Mouse (Mus musculus): Measurements from ENCODE around the gene Gadd45b. TPM values are rescaled to one million over a fixed set of nuclear protein-coding genes. Genes with fewer than 3 reads are reported as not detected.

The Gadd45b gene
- polyA plus RNA-seq, 1 experiment from 2014 or later, result 5.9 TPM

DNA sequence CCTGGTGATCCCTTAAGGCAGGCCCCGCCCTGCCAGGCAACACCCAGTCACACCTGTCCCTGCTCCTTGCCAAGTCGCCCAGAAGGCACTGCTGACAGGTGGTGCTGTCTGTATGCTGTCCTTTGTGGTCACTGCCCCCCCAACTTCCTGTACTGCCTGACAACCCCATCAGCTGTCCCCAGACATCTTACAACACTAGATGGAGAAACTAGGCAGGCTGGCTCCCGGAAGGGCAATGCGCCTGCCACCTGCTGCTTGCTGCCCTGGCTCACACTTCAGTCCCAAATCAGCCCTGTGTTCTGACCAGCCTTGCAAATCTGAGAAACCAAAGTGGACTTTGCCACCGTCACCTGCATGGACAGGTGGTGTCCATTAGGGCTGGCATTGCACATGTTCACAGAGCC is 15.6 kb upstream of the Gadd45b start:
- no peaks in the 10 kb centered on the region for H3K9me3 ChIP-seq

DNA sequence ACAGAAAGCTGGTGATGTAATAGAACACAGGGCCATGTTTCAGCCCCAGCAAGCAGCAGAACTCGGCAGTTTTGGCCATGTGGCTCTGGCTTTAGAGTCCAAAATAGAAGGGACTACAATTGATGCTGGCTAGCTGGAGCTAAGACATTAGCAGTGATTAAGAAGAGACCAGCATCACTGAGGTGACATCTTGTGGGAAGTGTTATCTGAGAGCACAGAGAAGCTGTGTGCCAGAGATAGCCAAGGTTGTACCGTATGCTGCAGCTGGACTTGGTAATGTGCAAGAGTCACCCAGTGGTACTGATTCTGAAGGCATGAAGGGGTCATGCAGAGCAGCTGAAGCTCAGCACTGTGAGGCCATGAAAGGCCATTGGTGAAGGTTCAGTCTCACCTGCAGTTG is 14.6 kb upstream of the Gadd45b start:
- 85% methylated on average over 2 of the region's 2 CpGs for WGBS
- no peak for ATAC-seq (replicated peaks)

More for the DNA sequence above, 15.6 kb upstream of the Gadd45b start:
- Histone ChIP-seq H3K27ac (replicated peaks) (no peak overlapping the region), H3K4me2 (replicated peaks) (no peak overlapping the region), H3K36me3 (peaks cover 25% of the 10 kb centered on the region), H3K4me3 (no peak overlapping the region), H3K4me1 (peaks cover 24% of the 10 kb centered on the region), H3K27me3 (no peaks in the 10 kb centered on the region), H3K9ac (replicated peaks) (no peak overlapping the region)
- 87% methylated on average over 5 of the region's 5 CpGs for WGBS
- no peak for ATAC-seq (replicated peaks)

DNA sequence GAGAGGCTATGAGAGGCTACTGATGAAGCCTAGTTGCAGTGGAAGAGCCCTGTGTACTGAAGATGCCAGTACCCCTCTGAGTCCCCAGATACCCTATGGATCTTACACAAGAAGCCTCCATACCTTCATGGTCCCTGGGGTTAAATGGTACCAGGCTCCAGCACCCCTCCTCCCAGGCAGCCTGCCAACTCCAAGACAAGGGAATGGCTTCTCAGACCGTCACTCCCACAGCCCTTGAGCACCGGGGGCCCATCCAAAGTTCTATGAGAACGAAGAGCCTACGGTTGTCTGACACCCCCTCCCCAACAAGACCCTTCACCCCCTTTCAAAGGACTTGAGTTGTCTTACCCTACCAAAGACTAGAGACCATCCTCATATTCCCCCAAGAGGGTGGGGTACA is 14.1 kb upstream of the Gadd45b start:
- Histone ChIP-seq H3K9me3 (no peaks in the 10 kb centered on the region), H3K4me2 (replicated peaks) (no peak overlapping the region), H3K4me1 (peaks cover 24% of the 10 kb centered on the region), H3K27ac (replicated peaks) (no peak overlapping the region), H3K27me3 (no peaks in the 10 kb centered on the region), H3K9ac (replicated peaks) (no peak overlapping the region), H3K4me3 (no peak overlapping the region), H3K36me3 (peaks cover 11% of the 10 kb centered on the region)
- WGBS, result 80% methylated on average over 4 of the region's 4 CpGs
- ATAC-seq (replicated peaks), result no peak

More for the DNA sequence above, 14.6 kb upstream of the Gadd45b start:
- H3K4me2 ChIP-seq (replicated peaks), result no peak overlapping the region
- H3K36me3 ChIP-seq, result peaks cover 15% of the 10 kb centered on the region
- no peaks in the 10 kb centered on the region for H3K27me3 ChIP-seq
- no peak overlapping the region for H3K9ac ChIP-seq (replicated peaks)
- peaks cover 24% of the 10 kb centered on the region for H3K4me1 ChIP-seq
- no peak overlapping the region for H3K4me3 ChIP-seq
- H3K27ac ChIP-seq (replicated peaks), result no peak overlapping the region
- H3K9me3 ChIP-seq, result no peaks in the 10 kb centered on the region

DNA sequence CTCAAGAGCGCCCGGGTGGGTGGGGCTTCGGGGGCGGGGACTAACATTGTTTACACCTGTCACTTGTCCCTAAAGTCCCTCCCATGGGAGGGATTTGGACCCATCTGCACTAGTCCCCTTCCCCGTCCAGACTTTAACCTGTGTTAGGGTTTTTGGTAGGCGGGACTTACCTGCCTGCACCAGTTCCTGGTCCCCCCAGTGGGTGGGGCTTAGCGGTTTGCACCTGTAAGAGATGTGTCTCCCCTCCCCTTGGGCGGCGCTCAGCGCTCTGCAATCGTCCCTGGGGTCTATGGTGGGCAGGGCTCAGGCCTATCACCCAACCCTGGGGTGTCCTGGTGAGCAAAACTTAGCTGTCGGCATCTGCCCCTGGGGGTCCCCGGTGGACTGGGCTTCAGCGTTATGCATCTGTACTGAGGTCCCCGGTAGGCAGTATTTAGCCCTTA is 12.5 kb upstream of the Gadd45b start:
- peak overlapping the region; percentile 92 for H3K4me2 ChIP-seq (replicated peaks)
- peaks cover 24% of the 10 kb centered on the region for H3K4me1 ChIP-seq
- H3K27ac ChIP-seq (replicated peaks), result peak overlapping the region; percentile 80
- H3K27me3 ChIP-seq, result no peaks in the 10 kb centered on the region
- H3K4me3 ChIP-seq, result peak overlapping the region; percentile 85
- no peaks in the 10 kb centered on the region for H3K9me3 ChIP-seq
- H3K9ac ChIP-seq (replicated peaks), result peak overlapping the region; percentile 80
- no peaks in the 10 kb centered on the region for H3K36me3 ChIP-seq
- peak; percentile 49 for ATAC-seq (replicated peaks)
- 3% methylated on average over 15 of the region's 15 CpGs for WGBS

DNA sequence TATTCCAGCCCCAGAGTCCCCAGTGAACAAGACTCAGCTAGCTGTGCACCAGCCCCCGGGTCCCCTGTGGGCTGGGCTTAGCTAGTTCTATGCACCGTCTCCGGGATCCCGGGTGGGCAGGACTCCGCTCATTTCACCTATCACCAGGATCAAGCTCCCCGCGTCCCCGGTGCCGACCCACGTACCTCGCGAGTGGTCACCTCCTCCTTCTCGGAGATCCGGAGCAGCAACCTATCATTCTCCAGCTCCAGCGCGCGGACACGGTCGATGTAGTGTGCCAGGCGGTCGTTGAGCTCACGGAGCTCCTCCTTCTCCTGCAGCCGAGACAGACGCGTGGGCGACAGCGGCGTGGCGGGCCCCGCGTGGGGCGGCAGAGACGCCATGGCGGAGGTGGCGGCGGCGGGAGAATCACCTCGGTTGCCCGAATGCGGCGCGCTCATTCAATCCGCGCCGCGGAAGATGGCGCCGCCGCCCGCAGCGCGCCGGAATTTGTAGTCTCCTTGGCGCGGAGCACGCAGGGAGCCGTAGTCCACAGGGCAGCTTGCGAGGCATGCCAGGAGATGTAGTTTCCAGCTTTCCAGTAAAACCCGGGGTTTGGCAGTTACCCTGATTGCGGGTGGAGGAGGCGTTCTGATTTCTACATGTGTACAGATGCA is 12.0 kb upstream of the Gadd45b start, which contains the start of gene Lmnb2:
Lmnb2 (minus strand) TSS at position 467 of the 656 bp plus-strand sequence.
- H3K4me1 ChIP-seq, result peaks cover 24% of the 10 kb centered on the region
- H3K27ac ChIP-seq (replicated peaks), result peak within 1 kb of the TSS; percentile 80
- H3K9me3 ChIP-seq, result no peaks in the 10 kb centered on the region
- ATAC-seq (replicated peaks), result peak; percentile 83
- no peaks in the 10 kb centered on the region for H3K27me3 ChIP-seq
- H3K4me3 ChIP-seq, result peak within 1 kb of the TSS; percentile 85
- WGBS, result under 1% methylated on average over 61 of the region's 61 CpGs
- peak within 1 kb of the TSS; percentile 80 for H3K9ac ChIP-seq (replicated peaks)
- no peaks in the 10 kb centered on the region for H3K36me3 ChIP-seq
- peak within 1 kb of the TSS; percentile 92 for H3K4me2 ChIP-seq (replicated peaks)

DNA sequence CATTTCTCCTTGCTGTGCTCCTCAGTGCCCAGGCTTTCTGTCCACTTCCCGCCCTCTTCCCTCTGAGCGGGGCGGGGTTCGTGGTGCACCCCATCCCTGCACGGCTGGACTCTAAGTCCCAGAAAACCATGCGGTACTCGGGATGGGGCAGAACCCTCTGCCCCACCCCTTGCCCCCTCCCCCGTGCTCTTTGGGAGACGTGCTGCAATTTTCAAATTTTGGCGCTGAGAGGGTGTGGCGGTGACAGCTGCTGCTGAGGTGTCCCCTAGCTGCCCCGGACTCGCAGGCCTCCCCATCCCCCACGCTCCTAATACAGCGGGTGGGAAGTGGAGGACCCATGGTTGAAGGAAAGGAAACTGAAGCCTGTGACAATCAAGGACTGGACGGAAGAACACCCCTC is 8.0 kb upstream of the Gadd45b start:
- Histone ChIP-seq H3K9me3 (no peaks in the 10 kb centered on the region), H3K9ac (replicated peaks) (peak overlapping the region; percentile 18; the same call in 1 of the 2 replicates), H3K36me3 (no peaks in the 10 kb centered on the region), H3K27ac (replicated peaks) (no peak overlapping the region), H3K4me3 (peak overlapping the region; percentile 9; the same call in 1 of the 2 replicates), H3K4me2 (replicated peaks) (peak overlapping the region; percentile 34), H3K27me3 (no peaks in the 10 kb centered on the region), H3K4me1 (peaks cover 10% of the 10 kb centered on the region)
- 4% methylated on average over 16 of the region's 16 CpGs for WGBS
- 0 out of 2 replicates have a peak, but pooled peaks have one; percentile 15 for ATAC-seq (replicated peaks)

DNA sequence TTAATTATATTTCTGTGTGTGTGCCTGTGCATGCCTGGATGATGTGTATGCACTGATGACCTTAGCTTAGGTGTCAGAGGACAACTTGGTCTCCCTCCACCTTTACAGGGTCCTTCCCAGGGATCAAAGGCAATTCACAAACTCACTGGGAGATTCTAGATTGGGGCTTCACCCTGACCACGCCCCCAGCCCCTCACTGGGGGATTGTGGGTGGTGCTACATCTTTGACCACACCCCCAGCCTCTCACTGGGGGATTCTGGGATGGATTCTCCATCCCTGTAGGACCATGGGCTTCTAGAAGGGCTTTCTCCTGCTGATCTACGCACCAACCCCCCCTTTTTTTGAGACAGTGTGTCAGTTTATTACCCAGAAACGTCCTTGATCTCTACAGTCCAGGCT is 4.4 kb upstream of the Gadd45b start:
- Histone ChIP-seq H3K4me1 (peaks cover 16% of the 10 kb centered on the region), H3K9ac (replicated peaks) (no peak overlapping the region), H3K27ac (replicated peaks) (no peak overlapping the region), H3K27me3 (peaks cover 5% of the 10 kb centered on the region; the same call in 1 of the 2 replicates), H3K36me3 (no peaks in the 10 kb centered on the region), H3K4me2 (replicated peaks) (no peak overlapping the region), H3K4me3 (no peak overlapping the region), H3K9me3 (no peaks in the 10 kb centered on the region)
- WGBS, result 34% methylated on average over 3 of the region's 3 CpGs
- ATAC-seq (replicated peaks), result no peak

DNA sequence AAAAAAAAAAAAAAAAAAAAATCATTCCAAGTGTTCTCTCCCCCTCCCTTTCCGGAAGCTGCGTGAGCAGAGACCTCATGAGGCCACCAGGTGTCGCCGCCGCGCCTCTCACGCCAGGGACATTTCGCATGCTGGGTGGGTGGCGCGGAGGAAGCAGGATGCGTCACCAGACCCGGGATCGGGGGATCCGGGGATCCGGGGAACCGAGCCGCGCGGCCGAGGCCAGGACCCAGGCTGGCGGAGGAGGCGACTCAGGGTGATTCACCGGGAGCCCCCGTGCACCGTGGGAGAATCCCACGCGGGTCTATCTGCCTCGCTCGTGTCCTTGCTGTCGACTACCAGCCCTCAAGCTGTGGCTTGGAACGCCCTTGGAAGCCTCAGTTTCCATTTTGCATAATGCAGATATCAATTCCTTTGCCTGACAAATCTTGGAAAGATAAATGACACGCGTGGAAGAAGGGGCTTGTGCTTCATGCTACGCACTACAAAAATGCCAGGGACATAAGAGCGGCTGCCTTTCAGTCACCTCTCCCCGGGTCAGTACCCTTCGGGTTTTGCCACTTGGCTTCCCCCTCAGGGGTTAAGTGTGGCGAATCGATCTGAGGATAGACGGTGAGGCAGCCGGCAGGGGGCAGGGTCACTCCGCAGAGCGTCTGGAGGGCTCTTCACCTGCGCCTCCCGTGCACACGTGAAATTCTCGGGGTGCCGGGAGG is 1.1 kb upstream of the Gadd45b start:
- Histone ChIP-seq H3K4me2 (replicated peaks) (peak overlapping the region; percentile 99), H3K36me3 (no peaks in the 10 kb centered on the region), H3K9me3 (no peaks in the 10 kb centered on the region), H3K27me3 (peaks cover 36% of the 10 kb centered on the region), H3K27ac (replicated peaks) (peak overlapping the region; percentile 71), H3K4me1 (peaks cover 49% of the 10 kb centered on the region), H3K4me3 (peak overlapping the region; percentile 56), H3K9ac (replicated peaks) (peak overlapping the region; percentile 80)
- WGBS, result under 1% methylated on average over 48 of the region's 48 CpGs
- peak; percentile 37 for ATAC-seq (replicated peaks)

DNA sequence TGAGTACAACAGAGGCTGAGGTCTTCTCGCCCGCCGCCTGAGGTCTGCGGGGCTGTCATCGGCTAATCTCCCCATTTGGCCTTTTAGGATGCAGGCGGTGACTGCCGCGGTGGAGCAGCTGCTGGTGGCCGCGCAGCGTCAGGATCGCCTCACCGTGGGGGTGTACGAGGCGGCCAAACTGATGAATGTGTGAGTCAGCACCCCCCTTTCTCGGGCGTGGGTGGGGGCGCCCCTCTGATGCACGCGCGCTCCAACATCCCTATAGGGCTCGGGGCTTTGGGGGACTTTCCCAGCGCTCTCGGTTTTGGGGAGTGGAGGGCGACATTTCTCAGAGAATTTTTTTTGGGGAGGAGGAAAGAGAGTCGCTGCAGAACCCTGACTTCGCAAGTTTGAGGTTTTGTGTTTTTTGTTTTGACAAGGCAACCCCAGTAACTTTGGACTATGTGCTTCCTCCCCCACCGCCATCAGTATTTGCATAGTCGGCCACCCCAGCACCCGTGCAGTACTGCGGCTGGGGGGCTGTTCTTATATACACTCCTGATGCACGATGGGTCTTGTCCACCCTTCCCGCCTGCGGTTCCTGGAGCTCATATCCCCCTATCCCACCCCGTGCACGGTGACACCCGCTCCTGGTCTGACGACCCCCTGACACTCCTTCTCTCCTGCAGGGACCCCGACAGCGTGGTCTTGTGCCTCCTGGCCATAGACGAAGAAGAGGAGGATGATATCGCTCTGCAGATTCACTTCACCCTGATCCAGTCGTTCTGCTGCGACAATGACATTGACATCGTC is 684 bp downstream of the Gadd45b start:
- H3K27me3 ChIP-seq, result peaks cover 52% of the 10 kb centered on the region
- under 1% methylated on average over 45 of the region's 45 CpGs for WGBS
- H3K9ac ChIP-seq (replicated peaks), result peak overlapping the region; percentile 56
- peak overlapping the region; percentile 56 for H3K4me3 ChIP-seq
- H3K36me3 ChIP-seq, result no peaks in the 10 kb centered on the region
- H3K27ac ChIP-seq (replicated peaks), result no peak overlapping the region
- ATAC-seq (replicated peaks), result peak; percentile 0; the same call in 1 of the 2 replicates
- H3K4me1 ChIP-seq, result peaks cover 55% of the 10 kb centered on the region
- peak overlapping the region; percentile 99 for H3K4me2 ChIP-seq (replicated peaks)
- H3K9me3 ChIP-seq, result no peaks in the 10 kb centered on the region

DNA sequence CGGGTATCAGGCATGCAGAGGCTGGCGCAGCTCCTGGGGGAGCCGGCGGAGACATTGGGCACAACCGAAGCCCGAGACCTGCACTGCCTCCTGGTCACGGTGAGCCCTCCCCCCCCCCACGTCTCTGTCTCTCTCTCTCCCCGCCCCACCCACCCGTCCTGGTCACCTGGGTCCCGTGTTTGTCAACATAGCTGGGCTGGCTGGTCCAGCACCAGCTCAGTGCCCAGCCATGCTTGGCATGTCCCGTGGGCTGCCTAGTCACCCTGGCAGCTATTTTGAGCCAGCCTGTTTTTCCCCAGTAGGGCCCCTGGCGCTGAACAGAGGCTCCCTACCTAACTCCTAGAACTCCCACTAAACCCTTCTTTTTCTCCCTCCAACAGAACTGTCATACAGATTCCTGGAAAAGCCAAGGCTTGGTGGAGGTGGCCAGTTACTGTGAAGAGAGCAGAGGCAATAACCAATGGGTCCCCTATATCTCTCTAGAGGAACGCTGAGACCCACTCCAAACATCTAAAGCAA is 1.3 kb downstream of the Gadd45b start:
- Histone ChIP-seq H3K27me3 (peaks cover 52% of the 10 kb centered on the region), H3K9me3 (no peaks in the 10 kb centered on the region), H3K36me3 (no peaks in the 10 kb centered on the region), H3K4me2 (replicated peaks) (peak overlapping the region; percentile 99), H3K4me3 (peak overlapping the region; percentile 56), H3K4me1 (peaks cover 61% of the 10 kb centered on the region), H3K27ac (replicated peaks) (no peak overlapping the region), H3K9ac (replicated peaks) (peak overlapping the region; percentile 56; the same call in 1 of the 2 replicates)
- 4% methylated on average over 14 of the region's 14 CpGs for WGBS
- ATAC-seq (replicated peaks), result no peak

DNA sequence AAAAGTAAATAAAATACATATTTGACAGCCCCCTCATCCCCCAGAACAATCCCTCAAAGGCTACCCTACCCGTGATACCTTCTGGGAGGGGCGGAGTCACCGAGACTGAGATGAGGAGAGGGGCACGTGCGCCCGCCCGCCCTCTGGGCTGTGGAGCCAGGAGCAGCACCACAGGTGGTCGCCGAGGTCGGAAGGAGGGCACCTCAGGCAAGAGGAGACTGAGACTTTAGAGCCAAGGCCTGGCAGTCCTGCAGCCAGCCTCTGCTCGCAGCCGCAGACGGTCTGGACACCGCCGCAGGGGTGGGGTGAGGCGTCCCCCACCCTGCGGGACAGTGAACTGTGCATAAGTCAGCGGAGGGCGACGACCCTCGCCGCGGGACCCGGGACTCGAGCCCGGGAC is 1.8 kb downstream of the Gadd45b start:
- ATAC-seq (replicated peaks), result no peak

More for the DNA sequence above, 1.8 kb downstream of the Gadd45b start:
- peaks cover 52% of the 10 kb centered on the region for H3K27me3 ChIP-seq
- no peak overlapping the region for H3K27ac ChIP-seq (replicated peaks)
- no peaks in the 10 kb centered on the region for H3K36me3 ChIP-seq
- peaks cover 66% of the 10 kb centered on the region for H3K4me1 ChIP-seq
- no peak overlapping the region for H3K9ac ChIP-seq (replicated peaks)
- WGBS, result 3% methylated on average over 26 of the region's 26 CpGs
- peak overlapping the region; percentile 99 for H3K4me2 ChIP-seq (replicated peaks)
- H3K9me3 ChIP-seq, result no peaks in the 10 kb centered on the region
- peak overlapping the region; percentile 56 for H3K4me3 ChIP-seq

All from forebrain, embryonic 15.5 days (tissue).